Mouse (Mus musculus): ENCODE measurements around the gene Slc9a3r2. TPM values are rescaled to one million over a fixed set of nuclear protein-coding genes. Genes with fewer than 3 reads are reported as not detected.
A peak's percentile ranks its signal among the peaks of the same experiment; 100 is the strongest.

Slc9a3r2 gene
- polyA plus RNA-seq (2015; fragmentation: Nextera tagmentation; extraction: Ambion mirVana): 32.7 and 34.3 TPM in 2 replicates

- no peaks in the 10 kb centered on the region for H3K36me3 ChIP-seq
- H3K4me3 ChIP-seq: peak within 1 kb of the TSS; percentile 72
- H3K9ac ChIP-seq: peak within 1 kb of the TSS; percentile 90
- H3K9me3 ChIP-seq: no peaks in the 10 kb centered on the region
- H3K4me1 ChIP-seq (replicated peaks): peaks cover 28% of the 10 kb centered on the region
- 2% methylated on average over 40 of the region's 41 CpGs for WGBS
- H3K4me2 ChIP-seq: peak within 1 kb of the TSS; percentile 96
- H3K27me3 ChIP-seq: peaks cover 65% of the 10 kb centered on the region
- ATAC-seq (ENCODE audit: low FRiP score): peak; percentile 64
- peak within 1 kb of the TSS; percentile 60; the same call in 1 of the 2 replicates for H3K27ac ChIP-seq
Observed at GRCm38 (mm10) chr17:24650070-24650616, at the start of gene Slc9a3r2. Slc9a3r2 (minus strand) TSS chr17:24650327.

GRCm38 (mm10) chr17:24699473-24699872, 49.3 kb upstream of the Slc9a3r2 start:
- H3K36me3 ChIP-seq: peaks cover 50% of the 10 kb centered on the region
- no peak overlapping the region for H3K27ac ChIP-seq
- no peak overlapping the region for H3K9ac ChIP-seq
- H3K9me3 ChIP-seq: no peaks in the 10 kb centered on the region
- ATAC-seq (ENCODE audit: low FRiP score): no peak
- H3K4me3 ChIP-seq: no peak overlapping the region
- H3K27me3 ChIP-seq: peaks cover 7% of the 10 kb centered on the region; the same call in 1 of the 2 replicates
- no peak overlapping the region for H3K4me2 ChIP-seq
- WGBS: 82% methylated on average over 2 of the region's 2 CpGs
- peaks cover 31% of the 10 kb centered on the region for H3K4me1 ChIP-seq (replicated peaks)

- H3K27me3 ChIP-seq: peaks cover 7% of the 10 kb centered on the region; the same call in 1 of the 2 replicates
- H3K9me3 ChIP-seq: no peaks in the 10 kb centered on the region
- no peak overlapping the region for H3K4me2 ChIP-seq
- ATAC-seq (ENCODE audit: low FRiP score): no peak
- H3K36me3 ChIP-seq: peaks cover 42% of the 10 kb centered on the region
- WGBS: 66% methylated on average over 9 of the region's 9 CpGs
- no peak overlapping the region for H3K27ac ChIP-seq
- H3K9ac ChIP-seq: no peak overlapping the region; the same call in 1 of the 2 replicates
- H3K4me1 ChIP-seq (replicated peaks): peaks cover 36% of the 10 kb centered on the region
- H3K4me3 ChIP-seq: no peak overlapping the region
Observed at GRCm38 (mm10) chr17:24698715-24699114, 48.6 kb upstream of the Slc9a3r2 start.

GRCm38 (mm10) chr17:24697985-24698384, 47.9 kb upstream of the Slc9a3r2 start:
- H3K4me1 ChIP-seq (replicated peaks): peaks cover 36% of the 10 kb centered on the region
- peaks cover 44% of the 10 kb centered on the region for H3K36me3 ChIP-seq
- no peak overlapping the region for H3K4me3 ChIP-seq
- 16% methylated on average over 5 of the region's 5 CpGs for WGBS
- peaks cover 7% of the 10 kb centered on the region; the same call in 1 of the 2 replicates for H3K27me3 ChIP-seq
- no peaks in the 10 kb centered on the region for H3K9me3 ChIP-seq
- H3K9ac ChIP-seq: no peak overlapping the region; the same call in 1 of the 2 replicates
- no peak for ATAC-seq (ENCODE audit: low FRiP score)
- H3K4me2 ChIP-seq: no peak overlapping the region
- H3K27ac ChIP-seq: no peak overlapping the region

- no peaks in the 10 kb centered on the region for H3K9me3 ChIP-seq
- peak within 1 kb of the TSS; percentile 90 for H3K27ac ChIP-seq
- peaks cover 11% of the 10 kb centered on the region; the same call in 1 of the 2 replicates for H3K27me3 ChIP-seq
- WGBS: under 1% methylated on average over 69 of the region's 76 CpGs
- H3K4me3 ChIP-seq: peak within 1 kb of the TSS; percentile 78
- peak; percentile 87 for ATAC-seq (ENCODE audit: low FRiP score)
- H3K9ac ChIP-seq: peak within 1 kb of the TSS; percentile 88
- H3K4me1 ChIP-seq (replicated peaks): peaks cover 37% of the 10 kb centered on the region
- peak within 1 kb of the TSS; percentile 78 for H3K4me2 ChIP-seq
- H3K36me3 ChIP-seq: peaks cover 37% of the 10 kb centered on the region
Observed at GRCm38 (mm10) chr17:24696011-24696697, 46.0 kb upstream of the Slc9a3r2 start, which contains the start of the genes Gfer and Noxo1. Gfer (minus strand) TSS chr17:24696156. Noxo1 (plus strand) TSS chr17:24696234.

GRCm38 (mm10) chr17:24695326-24696010, 45.3 kb upstream of the Slc9a3r2 start:
- peak overlapping the region; percentile 78 for H3K4me2 ChIP-seq
- WGBS: 7% methylated on average over 51 of the region's 51 CpGs
- peaks cover 18% of the 10 kb centered on the region for H3K27me3 ChIP-seq
- peak; percentile 21 for ATAC-seq (ENCODE audit: low FRiP score)
- H3K4me3 ChIP-seq: peak overlapping the region; percentile 78
- peak overlapping the region; percentile 88 for H3K9ac ChIP-seq
- H3K4me1 ChIP-seq (replicated peaks): peaks cover 43% of the 10 kb centered on the region
- peak overlapping the region; percentile 90 for H3K27ac ChIP-seq
- H3K9me3 ChIP-seq: no peaks in the 10 kb centered on the region
- peaks cover 30% of the 10 kb centered on the region for H3K36me3 ChIP-seq

- H3K4me3 ChIP-seq: no peak overlapping the region
- 89% methylated on average over 5 of the region's 5 CpGs for WGBS
- peaks cover 57% of the 10 kb centered on the region for H3K4me1 ChIP-seq (replicated peaks)
Observed at GRCm38 (mm10) chr17:24692385-24692784, 42.3 kb upstream of the Slc9a3r2 start.

GRCm38 (mm10) chr17:24689251-24690081, 39.3 kb upstream of the Slc9a3r2 start, which contains the start of gene Syngr3:
Syngr3 (minus strand) TSS chr17:24689955.
- Histone ChIP-seq H3K27ac (peak within 1 kb of the TSS; percentile 94), H3K9ac (peak within 1 kb of the TSS; percentile 94)
- 1% methylated on average over 54 of the region's 55 CpGs for WGBS

More at GRCm38 (mm10) chr17:24692385-24692784, 42.3 kb upstream of the Slc9a3r2 start:
- H3K27me3 ChIP-seq: peaks cover 34% of the 10 kb centered on the region
- H3K9ac ChIP-seq: no peak overlapping the region; the same call in 1 of the 2 replicates
- H3K4me2 ChIP-seq: no peak overlapping the region
- ATAC-seq (ENCODE audit: low FRiP score): no peak
- H3K36me3 ChIP-seq: peaks cover 16% of the 10 kb centered on the region
- no peaks in the 10 kb centered on the region for H3K9me3 ChIP-seq
- H3K27ac ChIP-seq: no peak overlapping the region

GRCm38 (mm10) chr17:24687599-24687998, 37.5 kb upstream of the Slc9a3r2 start:
- Histone ChIP-seq H3K4me2 (peak overlapping the region; percentile 72), H3K27me3 (peaks cover 37% of the 10 kb centered on the region), H3K9me3 (no peaks in the 10 kb centered on the region), H3K27ac (no peak overlapping the region), H3K36me3 (peaks cover 18% of the 10 kb centered on the region), H3K4me3 (peak overlapping the region; percentile 32), H3K4me1 (replicated peaks) (peaks cover 36% of the 10 kb centered on the region), H3K9ac (peak overlapping the region; percentile 65)
- WGBS: 20% methylated on average over 23 of the region's 23 CpGs
- no peak for ATAC-seq (ENCODE audit: low FRiP score)

More at GRCm38 (mm10) chr17:24689251-24690081, 39.3 kb upstream of the Slc9a3r2 start, which contains the start of gene Syngr3:
- Histone ChIP-seq H3K27me3 (peaks cover 37% of the 10 kb centered on the region), H3K4me1 (replicated peaks) (peaks cover 40% of the 10 kb centered on the region), H3K4me3 (peak within 1 kb of the TSS; percentile 79), H3K4me2 (peak within 1 kb of the TSS; percentile 72), H3K9me3 (no peaks in the 10 kb centered on the region), H3K36me3 (peaks cover 22% of the 10 kb centered on the region)
- peak; percentile 72 for ATAC-seq (ENCODE audit: low FRiP score)

GRCm38 (mm10) chr17:24687146-24687595, 37.0 kb upstream of the Slc9a3r2 start:
- Histone ChIP-seq H3K27me3 (peaks cover 37% of the 10 kb centered on the region), H3K9me3 (no peaks in the 10 kb centered on the region), H3K4me2 (peak overlapping the region; percentile 72), H3K9ac (peak overlapping the region; percentile 65), H3K4me1 (replicated peaks) (peaks cover 36% of the 10 kb centered on the region), H3K36me3 (peaks cover 18% of the 10 kb centered on the region), H3K27ac (no peak overlapping the region), H3K4me3 (peak overlapping the region; percentile 32)
- 2% methylated on average over 25 of the region's 25 CpGs for WGBS
- no peak for ATAC-seq (ENCODE audit: low FRiP score)

GRCm38 (mm10) chr17:24686514-24686913, 36.4 kb upstream of the Slc9a3r2 start:
- Histone ChIP-seq H3K4me1 (replicated peaks) (peaks cover 36% of the 10 kb centered on the region), H3K4me3 (no peak overlapping the region), H3K27ac (no peak overlapping the region), H3K9ac (no peak overlapping the region), H3K27me3 (peaks cover 36% of the 10 kb centered on the region), H3K4me2 (peak overlapping the region; percentile 1), H3K36me3 (peaks cover 21% of the 10 kb centered on the region), H3K9me3 (no peaks in the 10 kb centered on the region)
- WGBS: 30% methylated on average over 16 of the region's 16 CpGs
- ATAC-seq (ENCODE audit: low FRiP score): no peak

Data from hindbrain, embryonic 13.5 days (tissue).